Mouse (Mus musculus) ES-Bruce4 (cell line): ENCODE measurements around the gene Fstl4. TPM values are rescaled to one million over a fixed set of nuclear protein-coding genes. Genes with fewer than 3 reads are reported as not detected.

Experiments used
- H3K27ac ChIP-seq: 2 replicates; pipeline ENCODE4 v1.5.1; 2012; ENCODE audit warnings: low read length, inconsistent platforms; ENCODE audit not compliant: insufficient read depth
- H3K27me3 ChIP-seq: 2 replicates; pipeline ENCODE4 v1.6.1; 2012; ENCODE audit warnings: mild to moderate bottlenecking, low read length, inconsistent platforms; ENCODE audit not compliant: control insufficient read depth, poor library complexity, insufficient read depth, severe bottlenecking
- H3K36me3 ChIP-seq: 2 replicates; pipeline ENCODE4 v1.6.1; 2012; ENCODE audit warnings: inconsistent platforms, mild to moderate bottlenecking, low read length, moderate library complexity; ENCODE audit not compliant: control insufficient read depth, poor library complexity, insufficient read depth, severe bottlenecking
- H3K4me1 ChIP-seq: one replicate; pipeline ENCODE4 v1.8.1; 2011; ENCODE audit warnings: low read length; ENCODE audit not compliant: control insufficient read depth, insufficient read depth
- H3K4me3 ChIP-seq: 2 replicates; pipeline ENCODE4 v1.5.1; 2011; ENCODE audit warnings: low read depth, mild to moderate bottlenecking, low read length
- H3K9ac ChIP-seq: 2 replicates; pipeline ENCODE4 v1.6.1; 2012; ENCODE audit warnings: low read depth, mild to moderate bottlenecking, inconsistent platforms; ENCODE audit not compliant: poor library complexity, severe bottlenecking
- H3K9me3 ChIP-seq: replicated peaks from 2 replicates; pipeline ENCODE4 v1.6.1; 2012; ENCODE audit warnings: mild to moderate bottlenecking, low read length, inconsistent platforms; ENCODE audit not compliant: control insufficient read depth, poor library complexity, insufficient read depth, severe bottlenecking
- CTCF ChIP-seq: IDR thresholded peaks from one replicate; pipeline ENCODE4 v1.8.1; 2011; ENCODE audit warnings: low read depth, low read length
- EP300 ChIP-seq: IDR thresholded peaks from 2 replicates; pipeline ENCODE4 v1.6.1; 2011; ENCODE audit warnings: low read depth, low read length; ENCODE audit not compliant: insufficient read depth
- POLR2A ChIP-seq: IDR thresholded peaks from one replicate; pipeline ENCODE4 v1.8.1; 2011; ENCODE audit warnings: low read length; ENCODE audit not compliant: insufficient read depth
- polyA plus RNA-seq: library from polyadenylated mRNA; stranded (reverse); fragments of >200 nt; gene quantifications from 2 replicates; pipeline ENCODE4 v1.2.4, GENCODE M21; 2011; ENCODE audit warnings: low read depth; ENCODE audit not compliant: missing spikeins, insufficient read depth, insufficient read length

Gene Fstl4
- polyA plus RNA-seq, 1 experiment: not detected

GRCm38 (mm10) chr11:53121208-53121607 is 356.8 kb downstream of the Fstl4 start:
- Histone ChIP-seq H3K27ac (no peak overlapping the region), H3K9ac (no peak overlapping the region), H3K9me3 (no peaks in the 10 kb centered on the region; the same call in 1 of the 2 replicates), H3K36me3 (no peaks in the 10 kb centered on the region), H3K27me3 (no peaks in the 10 kb centered on the region), H3K4me3 (no peak overlapping the region), H3K4me1 (no peaks in the 10 kb centered on the region)
- TF ChIP-seq EP300 (no peak), CTCF (no peak), POLR2A (no peak)

DNA sequence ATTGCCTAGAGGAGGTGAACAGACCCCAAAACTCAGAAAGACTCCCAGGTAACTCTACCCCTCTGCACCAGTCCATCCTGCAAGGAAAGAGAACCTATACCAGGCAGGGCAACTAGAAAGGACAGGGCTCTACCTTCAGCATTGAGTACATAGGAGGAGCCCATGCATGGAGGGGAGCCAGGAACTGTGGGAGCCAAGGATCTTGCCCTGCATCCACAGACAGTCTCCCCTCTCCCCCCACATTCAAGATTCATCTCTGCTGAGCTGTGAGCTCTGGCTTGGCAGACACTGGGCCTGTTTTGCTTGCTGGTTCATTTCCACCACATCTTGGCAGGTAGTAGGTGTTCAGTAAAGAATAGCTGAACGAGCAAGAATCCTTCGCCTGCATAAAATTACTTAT is 360.4 kb downstream of the Fstl4 start:
- no peaks in the 10 kb centered on the region; the same call in 1 of the 2 replicates for H3K9me3 ChIP-seq
- TF ChIP-seq CTCF: no peak
- TF ChIP-seq EP300: no peak
- TF ChIP-seq POLR2A: no peak
- H3K36me3 ChIP-seq: no peaks in the 10 kb centered on the region
- no peak overlapping the region for H3K4me3 ChIP-seq
- H3K4me1 ChIP-seq: no peaks in the 10 kb centered on the region
- H3K27ac ChIP-seq: no peak overlapping the region
- H3K9ac ChIP-seq: no peak overlapping the region
- no peaks in the 10 kb centered on the region for H3K27me3 ChIP-seq

DNA sequence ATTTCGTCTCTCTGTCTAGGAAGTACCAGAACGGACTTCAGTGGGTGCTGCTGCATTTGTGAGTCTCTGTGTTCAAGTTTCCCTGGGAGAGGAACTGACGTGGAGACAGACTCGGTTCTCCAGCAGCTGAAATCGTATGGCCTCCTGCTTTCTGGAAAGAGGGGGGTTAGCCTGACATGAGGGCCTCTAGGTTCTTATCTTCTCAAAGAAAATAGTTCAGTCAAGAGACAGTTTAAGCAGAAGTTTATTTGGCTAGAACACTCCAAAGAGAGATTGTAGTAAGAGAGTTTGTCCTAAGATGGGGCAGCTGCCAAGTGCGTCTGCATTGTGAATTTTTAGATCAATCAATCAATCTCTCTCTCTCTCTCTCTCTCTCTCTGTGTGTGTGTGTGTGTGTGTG is 362.2 kb downstream of the Fstl4 start:
- Histone ChIP-seq H3K27ac (no peak overlapping the region), H3K9me3 (no peaks in the 10 kb centered on the region; the same call in 1 of the 2 replicates), H3K27me3 (no peaks in the 10 kb centered on the region), H3K36me3 (no peaks in the 10 kb centered on the region), H3K9ac (no peak overlapping the region), H3K4me1 (no peaks in the 10 kb centered on the region), H3K4me3 (no peak overlapping the region)
- TF ChIP-seq EP300 (no peak), CTCF (no peak), POLR2A (no peak)

GRCm38 (mm10) chr11:53128661-53129060 is 364.2 kb downstream of the Fstl4 start:
- no peak for TF ChIP-seq EP300
- H3K36me3 ChIP-seq: no peaks in the 10 kb centered on the region
- H3K4me3 ChIP-seq: no peak overlapping the region

GRCm38 (mm10) chr11:53132406-53133035 is 368.1 kb downstream of the Fstl4 start:
- Histone ChIP-seq H3K9ac (no peak overlapping the region), H3K9me3 (no peaks in the 10 kb centered on the region), H3K36me3 (no peaks in the 10 kb centered on the region), H3K4me3 (0 out of 2 replicates have a peak overlapping the region, but pooled peaks have one; percentile 16), H3K4me1 (no peaks in the 10 kb centered on the region), H3K27ac (no peak overlapping the region), H3K27me3 (no peaks in the 10 kb centered on the region)
- TF ChIP-seq POLR2A: no peak
- no peak for TF ChIP-seq CTCF
- TF ChIP-seq EP300: no peak

More at GRCm38 (mm10) chr11:53128661-53129060, 364.2 kb downstream of the Fstl4 start:
- Histone ChIP-seq H3K9ac (no peak overlapping the region), H3K9me3 (no peaks in the 10 kb centered on the region; the same call in 1 of the 2 replicates), H3K27me3 (no peaks in the 10 kb centered on the region), H3K4me1 (no peaks in the 10 kb centered on the region), H3K27ac (no peak overlapping the region)

DNA sequence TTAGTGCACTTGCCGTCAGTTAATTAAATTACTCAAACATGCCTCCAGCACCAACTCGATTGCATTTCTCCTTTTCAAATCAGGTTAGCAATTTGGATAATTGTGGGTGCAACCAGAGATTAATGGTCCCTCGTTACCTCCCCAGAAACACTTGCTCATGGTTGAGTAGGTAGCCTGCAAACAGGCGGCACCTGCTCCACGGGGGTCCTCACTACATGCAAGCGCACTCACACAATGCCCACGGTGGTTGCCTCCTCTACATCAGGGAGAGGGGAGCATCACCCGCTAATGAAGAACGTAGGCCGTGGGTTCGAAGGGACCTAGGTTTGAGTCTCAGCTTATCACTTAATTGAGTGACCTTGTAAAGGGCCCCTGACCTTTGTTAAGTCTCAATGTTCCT is 371.9 kb downstream of the Fstl4 start:
- TF ChIP-seq CTCF (no peak), POLR2A (no peak), EP300 (no peak)
- H3K36me3 ChIP-seq: no peaks in the 10 kb centered on the region
- no peak overlapping the region for H3K27ac ChIP-seq
- no peaks in the 10 kb centered on the region for H3K27me3 ChIP-seq
- H3K9me3 ChIP-seq: no peaks in the 10 kb centered on the region
- H3K9ac ChIP-seq: no peak overlapping the region
- H3K4me1 ChIP-seq: no peaks in the 10 kb centered on the region
- H3K4me3 ChIP-seq: no peak overlapping the region
